Mouse (Mus musculus) MEL (cell line): ENCODE measurements around the gene Galnt17. TPM values are rescaled to one million over a fixed set of nuclear protein-coding genes. Genes with fewer than 3 reads are reported as not detected.

Source experiments
- DNase-seq: peaks from one replicate; pipeline ENCODE4 v3.0.0; 2011; ENCODE audit warnings: low read depth, low spot score
- H3K27ac ChIP-seq: 2 replicates; pipeline ENCODE4 v1.5.1; 2012; ENCODE audit warnings: low read depth, mild to moderate bottlenecking, control low read depth, low read length, moderate library complexity; ENCODE audit not compliant: control insufficient read depth
- H3K27me3 ChIP-seq, 2 experiments: fragments of 150-350 bp in 1 of 2; sonication (generic) in 1 of 2; 2 replicates each; pipeline ENCODE4 v1.6.1; 2012; ENCODE audit warnings: low read length in 2 of 2, mild to moderate bottlenecking in 2 of 2, improper control_type of control experiment in 1 of 2, moderate library complexity in 1 of 2; ENCODE audit not compliant: insufficient read depth in 2 of 2, control insufficient read depth in 1 of 2
- H3K36me3 ChIP-seq, 2 experiments: 2 replicates each; pipeline ENCODE4 v1.6.1; 2012 to 2014; ENCODE audit warnings: low read length in 2 of 2, improper control_type of control experiment in 1 of 2, inconsistent platforms in 1 of 2, mild to moderate bottlenecking in 1 of 2; ENCODE audit not compliant: insufficient read depth in 2 of 2, control insufficient read depth in 1 of 2
- H3K4me1 ChIP-seq, 2 experiments: fragments of 150-350 bp in 1 of 2; sonication (generic) in 1 of 2; 2 replicates each; pipeline ENCODE4 v1.6.1; 2012; ENCODE audit warnings: low read length in 2 of 2, improper control_type of control experiment in 1 of 2, mild to moderate bottlenecking in 1 of 2; ENCODE audit not compliant: insufficient read depth in 2 of 2, control insufficient read depth in 1 of 2
- H3K4me3 ChIP-seq, 2 experiments: fragments of 150-350 bp in 1 of 2; sonication (generic) in 1 of 2; 2 replicates each; pipeline ENCODE4 v1.5.1; 2012; ENCODE audit warnings: low read depth in 2 of 2, low read length in 2 of 2, mild to moderate bottlenecking in 2 of 2, moderate library complexity in 2 of 2, control low read depth in 1 of 2, improper control_type of control experiment in 1 of 2; ENCODE audit not compliant: control insufficient read depth in 1 of 2, insufficient read depth in 1 of 2
- H3K79me2 ChIP-seq: 2 replicates; pipeline ENCODE4 v1.6.1; 2012; ENCODE audit warnings: mild to moderate bottlenecking, low read length, moderate library complexity; ENCODE audit not compliant: control insufficient read depth, poor library complexity, insufficient read depth
- H3K9ac ChIP-seq: 2 replicates; pipeline ENCODE4 v1.6.1; 2012; ENCODE audit warnings: low read depth, mild to moderate bottlenecking, control low read depth, low read length, moderate library complexity; ENCODE audit not compliant: control insufficient read depth, poor library complexity, severe bottlenecking
- H3K9me3 ChIP-seq: fragments of 150-350 bp; sonication (generic); replicated peaks from 2 replicates; pipeline ENCODE4 v1.6.1; 2012; ENCODE audit warnings: mild to moderate bottlenecking, low read length, improper control_type of control experiment, moderate library complexity; ENCODE audit not compliant: insufficient read depth
- BHLHE40 ChIP-seq: IDR thresholded peaks from 2 replicates; pipeline ENCODE4 v1.6.1; 2012; ENCODE audit warnings: low read depth, mild to moderate bottlenecking, inconsistent platforms, low read length, improper control_type of control experiment, borderline replicate concordance
- CTCF ChIP-seq, 3 experiments: IDR thresholded peaks in 2 of 3; conservative IDR thresholded peaks in 1 of 3; 2 replicates each; pipeline ENCODE4 v1.5.1; 2011 to 2012; ENCODE audit warnings: low read length in 3 of 3, low read depth in 2 of 3, mild to moderate bottlenecking in 2 of 3, improper control_type of control experiment in 1 of 3, inconsistent platforms in 1 of 3, mixed read lengths in 1 of 3, moderate library complexity in 1 of 3; ENCODE audit not compliant: control insufficient read depth in 1 of 3, insufficient read depth in 1 of 3, poor library complexity in 1 of 3, severe bottlenecking in 1 of 3
- E2F4 ChIP-seq: IDR thresholded peaks from 2 replicates; pipeline ENCODE4 v1.6.1; 2011; ENCODE audit warnings: low read depth, low read length, improper control_type of control experiment, borderline replicate concordance
- EP300 ChIP-seq, 2 experiments: IDR thresholded peaks; 2 replicates each; pipeline ENCODE4 v1.6.1; 2011; ENCODE audit warnings: improper control_type of control experiment in 2 of 2, low read length in 2 of 2, low read depth in 1 of 2, mild to moderate bottlenecking in 1 of 2
- HCFC1 ChIP-seq: IDR thresholded peaks from 2 replicates; pipeline ENCODE4 v1.6.1; 2012; ENCODE audit warnings: low read depth, mild to moderate bottlenecking, inconsistent platforms, low read length, improper control_type of control experiment, moderate library complexity
- KAT2A ChIP-seq: conservative IDR thresholded peaks from 2 replicates; pipeline ENCODE4 v1.6.1; 2012; ENCODE audit warnings: low read depth, low read length, improper control_type of control experiment, inconsistent platforms
- MAFK ChIP-seq: IDR thresholded peaks from 2 replicates; pipeline ENCODE4 v1.6.1; 2011; ENCODE audit warnings: low read depth, mild to moderate bottlenecking, low read length, improper control_type of control experiment, borderline replicate concordance
- MEF2A ChIP-seq: IDR thresholded peaks from 2 replicates; pipeline ENCODE4 v1.6.1; 2014; ENCODE audit warnings: low read depth, mild to moderate bottlenecking, inconsistent platforms, low read length, improper control_type of control experiment; ENCODE audit not compliant: poor library complexity, insufficient replicate concordance, severe bottlenecking; ENCODE audit errors: extremely low read depth
- MXI1 ChIP-seq: IDR thresholded peaks from 2 replicates; pipeline ENCODE4 v1.6.1; 2011; ENCODE audit warnings: mild to moderate bottlenecking, low read depth, low read length, improper control_type of control experiment
- MYC ChIP-seq: IDR thresholded peaks from 2 replicates; pipeline ENCODE4 v1.6.1; 2011; ENCODE audit warnings: low read depth, mild to moderate bottlenecking, low read length, improper control_type of control experiment, moderate library complexity
- NRF1 ChIP-seq: IDR thresholded peaks from 2 replicates; pipeline ENCODE4 v1.6.1; 2014; ENCODE audit warnings: low read depth, mild to moderate bottlenecking, inconsistent platforms, low read length, improper control_type of control experiment, moderate library complexity; ENCODE audit not compliant: poor library complexity, insufficient read depth, severe bottlenecking
- POLR2A ChIP-seq, 2 experiments: IDR thresholded peaks; 2 replicates each; pipeline ENCODE4 v1.6.1; 2011 to 2012; ENCODE audit warnings: low read length in 2 of 2, mild to moderate bottlenecking in 2 of 2, control low read depth in 1 of 2, improper control_type of control experiment in 1 of 2, low read depth in 1 of 2, moderate library complexity in 1 of 2; ENCODE audit not compliant: control insufficient read depth in 1 of 2, insufficient read depth in 1 of 2, poor library complexity in 1 of 2
- POLR2AphosphoS5 ChIP-seq: IDR thresholded peaks from 2 replicates; pipeline ENCODE4 v1.6.1; 2012; ENCODE audit warnings: low read depth, borderline replicate concordance, mild to moderate bottlenecking, inconsistent platforms, low read length, moderate library complexity, mixed read lengths
- RCOR1 ChIP-seq: IDR thresholded peaks from 2 replicates; pipeline ENCODE4 v1.6.1; 2012; ENCODE audit warnings: low read depth, mild to moderate bottlenecking, inconsistent platforms, low read length, improper control_type of control experiment
- SIN3A ChIP-seq: IDR thresholded peaks from 2 replicates; pipeline ENCODE4 v1.6.1; 2012; ENCODE audit warnings: low read length, improper control_type of control experiment, inconsistent platforms
- TAL1 ChIP-seq: IDR thresholded peaks from 2 replicates; pipeline ENCODE4 v1.6.1; 2012; ENCODE audit warnings: mild to moderate bottlenecking, inconsistent platforms, low read length, moderate library complexity, mixed read lengths
- UBTF ChIP-seq: IDR thresholded peaks from 2 replicates; pipeline ENCODE4 v1.6.1; 2012; ENCODE audit warnings: low read depth, mild to moderate bottlenecking, inconsistent platforms, low read length, improper control_type of control experiment, moderate library complexity, borderline replicate concordance; ENCODE audit not compliant: insufficient read depth
- USF2 ChIP-seq, 2 experiments: IDR thresholded peaks; 2 replicates each; pipeline ENCODE4 v1.6.1; 2011 to 2012; ENCODE audit warnings: improper control_type of control experiment in 2 of 2, low read length in 2 of 2, borderline replicate concordance in 1 of 2, inconsistent platforms in 1 of 2, low read depth in 1 of 2, mild to moderate bottlenecking in 1 of 2; ENCODE audit not compliant: insufficient read depth in 1 of 2
- ZC3H11A ChIP-seq: IDR thresholded peaks from 2 replicates; pipeline ENCODE4 v1.6.1; 2012; ENCODE audit warnings: low read depth, mild to moderate bottlenecking, inconsistent platforms, low read length, improper control_type of control experiment
- ZMIZ1 ChIP-seq: IDR thresholded peaks from 2 replicates; pipeline ENCODE4 v1.6.1; 2012; ENCODE audit warnings: low read depth, mild to moderate bottlenecking, inconsistent platforms, low read length, improper control_type of control experiment, moderate library complexity
- polyA plus RNA-seq, 2 experiments: library from polyadenylated mRNA; stranded (reverse) in 1 of 2; unstranded in 1 of 2; fragments of >175 nt in 1 of 2; fragments of >200 nt in 1 of 2; gene quantifications; 2 replicates each; pipeline versions ENCODE4 v1.2.1 to v1.2.4; 2012; ENCODE audit warnings: low replicate concordance in 2 of 2, low read depth in 1 of 2; ENCODE audit not compliant: insufficient read length in 2 of 2, insufficient read depth in 1 of 2, missing spikeins in 1 of 2
- total RNA-seq: library from RNA; depleted of rRNA; stranded (reverse); fragments of 300-350 nt; gene quantifications from 2 replicates; pipeline ENCODE4 v1.2.3, GENCODE M21; 2012

Gene Galnt17
- total and polyA plus RNA-seq, 3 experiments: not detected

DNA sequence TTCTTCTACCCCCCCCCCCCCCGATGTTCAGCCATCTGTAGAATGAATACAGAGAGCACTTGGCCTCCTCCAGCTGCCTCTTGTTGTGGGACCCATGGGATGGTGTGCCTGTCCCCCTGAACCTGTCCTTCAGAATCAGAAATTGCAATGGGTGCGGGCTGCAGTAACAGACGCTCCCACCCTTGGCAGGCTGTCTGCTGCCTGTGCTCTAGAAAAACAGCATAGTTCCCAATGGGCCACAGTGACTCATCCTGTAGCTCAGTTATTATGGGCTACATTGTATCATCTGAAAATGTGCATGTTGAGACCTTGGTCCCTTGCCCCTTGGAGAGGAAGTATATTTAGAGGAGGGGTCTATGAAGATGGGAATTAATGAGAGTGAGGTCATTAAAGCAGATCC lies 283.8 kb downstream of the Galnt17 start:
- H3K27ac ChIP-seq: no peak overlapping the region
- H3K9ac ChIP-seq: no peak overlapping the region
- H3K36me3 ChIP-seq: no peaks in the 10 kb centered on the region
- no peak overlapping the region for H3K4me3 ChIP-seq
- no peaks in the 10 kb centered on the region for H3K79me2 ChIP-seq
- DNase-seq: no peak
- H3K4me1 ChIP-seq: no peaks in the 10 kb centered on the region
- no peaks in the 10 kb centered on the region for H3K9me3 ChIP-seq
- TF ChIP-seq ZMIZ1: no peak
- no peak for TF ChIP-seq USF2 (IDR thresholded peaks at IDR 0.05; ENCODE audit: borderline replicate concordance in 1 of 2, insufficient read depth in 1 of 2, low read depth in 1 of 2, low read length in 2 of 2)
- H3K27me3 ChIP-seq: no peaks in the 10 kb centered on the region

DNA sequence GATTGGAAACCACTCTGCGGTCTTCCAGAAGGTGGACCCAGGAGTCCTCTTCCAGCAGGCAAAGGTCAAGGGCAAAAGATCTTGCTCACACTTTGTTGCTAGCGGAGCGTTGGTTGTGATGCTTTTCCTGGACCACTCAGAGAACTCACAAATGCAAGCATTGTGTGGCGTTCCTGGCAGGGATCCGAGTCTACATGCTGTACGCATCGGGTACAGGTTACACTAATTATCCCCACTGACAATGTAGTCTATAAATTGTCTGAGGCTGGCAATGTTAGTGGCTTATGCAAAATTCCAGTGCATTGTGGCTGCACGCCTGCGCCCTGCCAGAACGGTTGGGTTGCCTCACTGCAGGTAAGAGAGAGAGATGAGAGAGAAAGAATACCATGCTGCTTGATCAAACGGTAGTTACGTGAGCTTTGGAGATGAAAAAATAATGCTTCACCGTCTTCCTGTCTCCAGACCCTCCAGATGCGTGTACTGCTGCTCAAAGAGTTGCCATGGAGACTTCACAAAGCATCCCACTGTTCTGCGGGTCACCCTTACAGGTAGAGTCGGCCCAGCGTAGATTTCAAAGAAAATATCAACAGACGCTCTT lies 285.8 kb downstream of the Galnt17 start:
- no peak overlapping the region for H3K4me3 ChIP-seq
- H3K4me1 ChIP-seq: no peaks in the 10 kb centered on the region
- H3K27ac ChIP-seq: no peak overlapping the region
- no peaks in the 10 kb centered on the region for H3K79me2 ChIP-seq
- H3K9me3 ChIP-seq: no peaks in the 10 kb centered on the region
- no peaks in the 10 kb centered on the region for H3K27me3 ChIP-seq
- H3K36me3 ChIP-seq: no peaks in the 10 kb centered on the region
- TF ChIP-seq MEF2A (no peak), USF2 (IDR thresholded peaks at IDR 0.05; ENCODE audit: borderline replicate concordance in 1 of 2, insufficient read depth in 1 of 2, low read depth in 1 of 2, low read length in 2 of 2) (no peak), EP300 (IDR thresholded peaks at IDR 0.05; ENCODE audit: low read depth in 1 of 2, low read length in 2 of 2) (no peak), POLR2AphosphoS5 (no peak), MYC (no peak), BHLHE40 (no peak), CTCF (IDR thresholded peaks at IDR 0.05 in 2 of 3, conservative IDR thresholded peaks at IDR 0.05 in 1 of 3; ENCODE audit: control insufficient read depth in 1 of 3, insufficient read depth in 1 of 3, low read depth in 2 of 3, low read length in 3 of 3, poor library complexity in 1 of 3, severe bottlenecking in 1 of 3) (no peak)
- no peak for DNase-seq
- no peak overlapping the region for H3K9ac ChIP-seq

DNA sequence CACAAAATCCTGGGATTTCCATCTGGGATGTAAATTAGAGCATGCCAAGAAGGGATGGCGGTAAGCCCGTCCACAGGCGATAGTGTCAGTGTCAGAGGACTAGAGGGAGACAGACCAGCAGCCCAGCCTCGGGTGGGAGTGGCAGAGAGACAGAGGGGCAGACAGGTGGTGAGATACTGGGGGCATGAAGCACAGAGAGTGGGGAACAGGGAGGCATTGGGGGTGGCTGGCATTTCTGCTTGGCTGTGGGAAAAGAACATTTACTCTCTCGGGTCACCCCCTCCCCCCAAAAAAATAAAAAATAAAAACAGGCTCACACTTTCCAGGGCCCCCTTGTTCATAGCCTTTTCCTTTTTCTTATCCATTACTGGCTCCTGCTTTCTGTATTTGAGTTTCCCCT lies 287.4 kb downstream of the Galnt17 start:
- no peak for TF ChIP-seq MYC
- no peak for TF ChIP-seq MXI1
- TF ChIP-seq MAFK: no peak
- TF ChIP-seq NRF1: no peak
- TF ChIP-seq UBTF: no peak
- TF ChIP-seq E2F4: no peak
- no peak for TF ChIP-seq POLR2A (IDR thresholded peaks at IDR 0.05; ENCODE audit: control insufficient read depth in 1 of 2, insufficient read depth in 1 of 2, low read depth in 1 of 2, low read length in 2 of 2, poor library complexity in 1 of 2)
- no peak for TF ChIP-seq ZMIZ1
- no peak for TF ChIP-seq KAT2A
- TF ChIP-seq ZC3H11A: no peak
- no peak for TF ChIP-seq SIN3A
- TF ChIP-seq HCFC1: no peak
- no peak for TF ChIP-seq TAL1
- TF ChIP-seq RCOR1: no peak
- no peak for TF ChIP-seq CTCF (IDR thresholded peaks at IDR 0.05 in 2 of 3, conservative IDR thresholded peaks at IDR 0.05 in 1 of 3; ENCODE audit: control insufficient read depth in 1 of 3, insufficient read depth in 1 of 3, low read depth in 2 of 3, low read length in 3 of 3, poor library complexity in 1 of 3, severe bottlenecking in 1 of 3)
- no peaks in the 10 kb centered on the region for H3K36me3 ChIP-seq
- no peak overlapping the region for H3K27ac ChIP-seq
- H3K4me3 ChIP-seq: no peak overlapping the region
- no peaks in the 10 kb centered on the region for H3K4me1 ChIP-seq
- no peak for DNase-seq
- no peak overlapping the region for H3K9ac ChIP-seq
- H3K27me3 ChIP-seq: no peaks in the 10 kb centered on the region
- no peaks in the 10 kb centered on the region for H3K79me2 ChIP-seq
- H3K9me3 ChIP-seq: no peaks in the 10 kb centered on the region
